Mouse (Mus musculus) brain, embryonic 14.5 days (tissue): ENCODE results near the gene Pip4p1. TPM values are rescaled to one million over a fixed set of nuclear protein-coding genes. Genes with fewer than 3 reads are reported as not detected.
A peak's percentile ranks its signal among the peaks of the same experiment; 100 is the strongest.
"Not testable (repeated sequence)": the region's sequence is repeated elsewhere in the genome, so short reads cannot be mapped to it uniquely, and the experiment has no call there.

Experiments
- DNase-seq: peaks from one replicate; pipeline ENCODE4 v3.0.0-alpha.2; 2011; ENCODE audit warnings: low read depth
- CTCF ChIP-seq: fragments of 200-500 bp; IDR thresholded peaks from 2 replicates; pipeline ENCODE4 v1.5.1; 2012; ENCODE audit warnings: inconsistent platforms, mild to moderate bottlenecking, moderate library complexity, borderline replicate concordance; ENCODE audit not compliant: insufficient read depth, insufficient read length; ENCODE audit errors: extremely low read depth
- POLR2A ChIP-seq: fragments of 200-500 bp; IDR thresholded peaks from 2 replicates; pipeline ENCODE4 v1.6.1; 2012; ENCODE audit warnings: mild to moderate bottlenecking, inconsistent platforms, borderline replicate concordance; ENCODE audit not compliant: poor library complexity, insufficient read depth, insufficient read length, severe bottlenecking; ENCODE audit errors: extremely low read depth
- polyA plus RNA-seq: library from polyadenylated mRNA; depleted of rRNA; stranded (reverse); fragments of >200 nt; gene quantifications from 2 replicates; pipeline ENCODE4 v1.2.3, GENCODE M21; 2012; rRNA removed

Gene Pip4p1
- 131 and 177 TPM in 2 replicates for polyA plus RNA-seq

- TF ChIP-seq CTCF = no peak
- peak; percentile 91 for TF ChIP-seq POLR2A
- peak; percentile 100 for DNase-seq
Observed at GRCm38 (mm10) chr14:50930754-50931492, at the start of gene Pip4p1, which contains the start of gene Pnp. TSS of gene Pip4p1 (minus strand) at chr14:50930856. TSS of gene Pnp (plus strand) at chr14:50931082.

- no peak for TF ChIP-seq POLR2A
- TF ChIP-seq CTCF = no peak
- no peak for DNase-seq
Observed at GRCm38 (mm10) chr14:50979631-50980030, 49.0 kb upstream of the Pip4p1 start.

- not testable (repeated sequence) for DNase-seq
Observed at GRCm38 (mm10) chr14:50978451-50978850, 47.8 kb upstream of the Pip4p1 start.

- TF ChIP-seq CTCF (no peak), POLR2A (no peak)
- peak; percentile 34 for DNase-seq
Observed at GRCm38 (mm10) chr14:50976674-50977073, 46.0 kb upstream of the Pip4p1 start.

GRCm38 (mm10) chr14:50975001-50975400 is 44.3 kb upstream of the Pip4p1 start:
- no peak for DNase-seq
- no peak for TF ChIP-seq POLR2A
- TF ChIP-seq CTCF = no peak

GRCm38 (mm10) chr14:50973700-50974099 is 43.0 kb upstream of the Pip4p1 start:
- no peak for TF ChIP-seq CTCF
- no peak for TF ChIP-seq POLR2A
- DNase-seq = no peak

GRCm38 (mm10) chr14:50973054-50973453 is 42.4 kb upstream of the Pip4p1 start:
- not testable (repeated sequence) for DNase-seq

GRCm38 (mm10) chr14:50970822-50971221 is 40.2 kb upstream of the Pip4p1 start:
- DNase-seq = no peak
- TF ChIP-seq POLR2A = no peak
- no peak for TF ChIP-seq CTCF

GRCm38 (mm10) chr14:50969558-50970544 is 39.2 kb upstream of the Pip4p1 start:
- DNase-seq = peak; percentile 81
- no peak for TF ChIP-seq CTCF

GRCm38 (mm10) chr14:50969041-50969440 is 38.4 kb upstream of the Pip4p1 start:
- peak; percentile 27 for DNase-seq
- TF ChIP-seq POLR2A (no peak), CTCF (no peak)

- TF ChIP-seq CTCF (no peak), POLR2A (no peak)
- no peak for DNase-seq
Observed at GRCm38 (mm10) chr14:50968216-50968980, 37.7 kb upstream of the Pip4p1 start.

GRCm38 (mm10) chr14:50958289-50958995 is 27.8 kb upstream of the Pip4p1 start:
- not testable (repeated sequence) for DNase-seq

GRCm38 (mm10) chr14:50957146-50957545 is 26.5 kb upstream of the Pip4p1 start:
- DNase-seq = not testable (repeated sequence)

- not testable (repeated sequence) for DNase-seq
Observed at GRCm38 (mm10) chr14:50956724-50957123, 26.1 kb upstream of the Pip4p1 start.

GRCm38 (mm10) chr14:50955942-50956508 is 25.4 kb upstream of the Pip4p1 start, which contains the start of gene Pnp2:
TSS of gene Pnp2 (plus strand) at chr14:50955992.
- peak; percentile 62 for DNase-seq
